Mouse (Mus musculus): ENCODE measurements around the gene Cox17.

Gene Cox17

GRCm38 (mm10) chr16:38370633-38371374, 24.0 kb downstream of the Cox17 start:
- peak; percentile 90 for DNase-seq (ENCODE audit: low read depth, low spot score)

- no peak for DNase-seq (ENCODE audit: low read depth, low spot score)
These were observed 25.0 kb downstream of the Cox17 start for GRCm38 (mm10) chr16:38371705-38372296.

- no peak for DNase-seq (ENCODE audit: low read depth, low spot score)
These were observed 26.1 kb downstream of the Cox17 start for GRCm38 (mm10) chr16:38372876-38373275.

GRCm38 (mm10) chr16:38373439-38373838, 26.6 kb downstream of the Cox17 start:
- DNase-seq (ENCODE audit: low read depth, low spot score), result no peak

- no peak for DNase-seq (ENCODE audit: low read depth, low spot score)
These were observed 27.1 kb downstream of the Cox17 start for GRCm38 (mm10) chr16:38373941-38374340.

GRCm38 (mm10) chr16:38374379-38375140, 27.8 kb downstream of the Cox17 start:
- no peak for DNase-seq (ENCODE audit: low read depth, low spot score)

GRCm38 (mm10) chr16:38375182-38375581, 28.4 kb downstream of the Cox17 start:
- no peak for DNase-seq (ENCODE audit: low read depth, low spot score)

- DNase-seq (ENCODE audit: low read depth, low spot score), result peak; percentile 66
These were observed 29.5 kb downstream of the Cox17 start for GRCm38 (mm10) chr16:38376163-38376840.

GRCm38 (mm10) chr16:38376841-38377249, 30.1 kb downstream of the Cox17 start:
- DNase-seq (ENCODE audit: low read depth, low spot score), result no peak

- DNase-seq (ENCODE audit: low read depth, low spot score), result peak; percentile 61
These were observed 30.8 kb downstream of the Cox17 start for GRCm38 (mm10) chr16:38377546-38377945.

- DNase-seq (ENCODE audit: low read depth, low spot score), result no peak
These were observed 31.8 kb downstream of the Cox17 start for GRCm38 (mm10) chr16:38378591-38378990.

- DNase-seq (ENCODE audit: low read depth, low spot score), result no peak
These were observed 32.3 kb downstream of the Cox17 start for GRCm38 (mm10) chr16:38379088-38379487.

- DNase-seq (ENCODE audit: low read depth, low spot score), result no peak
These were observed 32.7 kb downstream of the Cox17 start for GRCm38 (mm10) chr16:38379493-38379892.

GRCm38 (mm10) chr16:38379926-38380325, 33.1 kb downstream of the Cox17 start:
- no peak for DNase-seq (ENCODE audit: low read depth, low spot score)

GRCm38 (mm10) chr16:38383683-38384082, 36.9 kb downstream of the Cox17 start:
- DNase-seq (ENCODE audit: low read depth, low spot score), result no peak

- no peak for DNase-seq (ENCODE audit: low read depth, low spot score)
These were observed 38.4 kb downstream of the Cox17 start for GRCm38 (mm10) chr16:38385184-38385634.

GRCm38 (mm10) chr16:38385700-38386099, 38.9 kb downstream of the Cox17 start:
- no peak for DNase-seq (ENCODE audit: low read depth, low spot score)

GRCm38 (mm10) chr16:38387389-38387788, 40.6 kb downstream of the Cox17 start:
- no peak for DNase-seq (ENCODE audit: low read depth, low spot score)

GRCm38 (mm10) chr16:38388757-38389156, 42.0 kb downstream of the Cox17 start:
- DNase-seq (ENCODE audit: low read depth, low spot score), result no peak

- no peak for DNase-seq (ENCODE audit: low read depth, low spot score)
These were observed 42.6 kb downstream of the Cox17 start for GRCm38 (mm10) chr16:38389284-38389893.

- no peak for DNase-seq (ENCODE audit: low read depth, low spot score)
These were observed 43.5 kb downstream of the Cox17 start for GRCm38 (mm10) chr16:38390322-38390721.
